Mouse (Mus musculus): ENCODE data around the gene Igf1. TPM values are rescaled to one million over a fixed set of nuclear protein-coding genes. Genes with fewer than 3 reads are reported as not detected.

Igf1 gene
- total and polyA plus RNA-seq, 2 experiments = 252 to 1,223 TPM

- no peaks in the 10 kb centered on the region for H3K4me1 ChIP-seq (ENCODE audit: control insufficient read depth, insufficient read depth, low read length)
- no peak overlapping the region for H3K9ac ChIP-seq (ENCODE audit: low read depth, low read length)
- TF ChIP-seq POLR2A (IDR thresholded peaks at IDR 0.05; ENCODE audit: extremely low read depth, insufficient read depth, low read length) (no peak), CTCF (IDR thresholded peaks at IDR 0.05; ENCODE audit: low read depth, low read length) (no peak)
- no peak overlapping the region for H3K27ac ChIP-seq (replicated peaks; ENCODE audit: insufficient read depth, low read depth, low read length)
- 77% methylated on average over 4 of the region's 4 CpGs for WGBS
- H3K4me3 ChIP-seq (ENCODE audit: insufficient read depth, low read depth, low read length) = no peak overlapping the region
- no peaks in the 10 kb centered on the region for H3K27me3 ChIP-seq (ENCODE audit: control insufficient read depth, insufficient read depth, low read length)
- no peak for DNase-seq (ENCODE audit: extremely low read depth, low read depth, low spot score)
- H3K79me2 ChIP-seq (ENCODE audit: control insufficient read depth, insufficient read depth, low read length) = no peaks in the 10 kb centered on the region
- H3K36me3 ChIP-seq (ENCODE audit: control insufficient read depth, insufficient read depth, low read length) = no peaks in the 10 kb centered on the region
Measured at GRCm38 (mm10) chr10:87973911-87974631, 116.0 kb downstream of the Igf1 start.

GRCm38 (mm10) chr10:87985375-87985774 lies 127.3 kb downstream of the Igf1 start:
- no peaks in the 10 kb centered on the region for H3K4me1 ChIP-seq (ENCODE audit: control insufficient read depth, insufficient read depth, low read length)
- H3K27me3 ChIP-seq (ENCODE audit: control insufficient read depth, insufficient read depth, low read length) = no peaks in the 10 kb centered on the region
- no peak for TF ChIP-seq CTCF (IDR thresholded peaks at IDR 0.05; ENCODE audit: low read depth, low read length)
- TF ChIP-seq POLR2A (IDR thresholded peaks at IDR 0.05; ENCODE audit: extremely low read depth, insufficient read depth, low read length) = no peak

DNA sequence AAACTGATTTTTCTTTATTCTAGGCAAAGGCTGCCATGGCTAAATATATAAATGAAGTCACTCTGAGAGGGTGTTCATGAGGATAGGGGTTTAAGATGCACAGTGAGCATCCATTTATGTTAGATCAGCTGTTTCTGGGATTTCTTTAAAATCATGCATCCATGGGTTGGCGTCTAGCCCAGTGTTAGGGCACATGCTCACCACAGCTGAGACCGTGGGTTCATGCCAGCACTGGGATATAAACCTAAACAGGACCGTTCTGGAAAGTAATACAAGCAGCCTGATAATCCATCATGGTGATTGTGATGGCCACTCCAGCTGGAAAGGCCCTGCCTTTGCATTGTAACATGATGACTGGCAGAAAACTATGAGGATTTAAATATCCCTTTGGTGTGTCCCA lies 128.1 kb downstream of the Igf1 start:
- Histone ChIP-seq H3K27ac (replicated peaks; ENCODE audit: insufficient read depth, low read depth, low read length) (no peak overlapping the region), H3K79me2 (ENCODE audit: control insufficient read depth, insufficient read depth, low read length) (no peaks in the 10 kb centered on the region), H3K36me3 (ENCODE audit: control insufficient read depth, insufficient read depth, low read length) (no peaks in the 10 kb centered on the region), H3K9ac (ENCODE audit: low read depth, low read length) (no peak overlapping the region), H3K4me3 (ENCODE audit: insufficient read depth, low read depth, low read length) (no peak overlapping the region), H3K4me1 (ENCODE audit: control insufficient read depth, insufficient read depth, low read length) (no peaks in the 10 kb centered on the region), H3K27me3 (ENCODE audit: control insufficient read depth, insufficient read depth, low read length) (no peaks in the 10 kb centered on the region)
- no peak for TF ChIP-seq POLR2A (IDR thresholded peaks at IDR 0.05; ENCODE audit: extremely low read depth, insufficient read depth, low read length)
- no peak for TF ChIP-seq CTCF (IDR thresholded peaks at IDR 0.05; ENCODE audit: low read depth, low read length)
- 84% methylated on average over 3 of the region's 3 CpGs for WGBS
- no peak for DNase-seq (ENCODE audit: extremely low read depth, low read depth, low spot score)

More at GRCm38 (mm10) chr10:87985375-87985774, 127.3 kb downstream of the Igf1 start:
- no peak for DNase-seq (ENCODE audit: extremely low read depth, low read depth, low spot score)
- Histone ChIP-seq H3K9ac (ENCODE audit: low read depth, low read length) (no peak overlapping the region), H3K79me2 (ENCODE audit: control insufficient read depth, insufficient read depth, low read length) (no peaks in the 10 kb centered on the region), H3K27ac (replicated peaks; ENCODE audit: insufficient read depth, low read depth, low read length) (no peak overlapping the region), H3K36me3 (ENCODE audit: control insufficient read depth, insufficient read depth, low read length) (no peaks in the 10 kb centered on the region), H3K4me3 (ENCODE audit: insufficient read depth, low read depth, low read length) (no peak overlapping the region)
- 89% methylated on average over 5 of the region's 5 CpGs for WGBS

Other genes starting within 250 kb of the Igf1 start
- gene Pmch, start 232.8 kb downstream of the Igf1 start, total RNA-seq (2014; rRNA removed) = not detected in 2 replicates
- not detected in 2 replicates for gene Pmch, start 232.8 kb downstream of the Igf1 start, polyA plus RNA-seq (2012; rRNA removed)